Mouse (Mus musculus): ENCODE data around the gene Wbp4.

GRCm38 (mm10) chr14:79515511-79516242 lies 34.4 kb upstream of the Wbp4 start:
- TF ChIP-seq CTCF (IDR thresholded peaks at IDR 0.05; ENCODE audit: control insufficient read depth, insufficient read depth, low read length): no peak
- no peak for TF ChIP-seq POLR2A (IDR thresholded peaks at IDR 0.05; ENCODE audit: borderline replicate concordance, control insufficient read depth, low read depth, low read length)
